Mouse (Mus musculus) urinary bladder, postnatal 14 days (tissue): ENCODE measurements around the gene Zfp655.
A peak's percentile ranks its signal among the peaks of the same experiment; 100 is the strongest.

ENCODE experiments used
- DNase-seq: peaks from one replicate; pipeline ENCODE4 v3.0.0; 2021; ENCODE audit warnings: low spot score

Zfp655 gene

DNA sequence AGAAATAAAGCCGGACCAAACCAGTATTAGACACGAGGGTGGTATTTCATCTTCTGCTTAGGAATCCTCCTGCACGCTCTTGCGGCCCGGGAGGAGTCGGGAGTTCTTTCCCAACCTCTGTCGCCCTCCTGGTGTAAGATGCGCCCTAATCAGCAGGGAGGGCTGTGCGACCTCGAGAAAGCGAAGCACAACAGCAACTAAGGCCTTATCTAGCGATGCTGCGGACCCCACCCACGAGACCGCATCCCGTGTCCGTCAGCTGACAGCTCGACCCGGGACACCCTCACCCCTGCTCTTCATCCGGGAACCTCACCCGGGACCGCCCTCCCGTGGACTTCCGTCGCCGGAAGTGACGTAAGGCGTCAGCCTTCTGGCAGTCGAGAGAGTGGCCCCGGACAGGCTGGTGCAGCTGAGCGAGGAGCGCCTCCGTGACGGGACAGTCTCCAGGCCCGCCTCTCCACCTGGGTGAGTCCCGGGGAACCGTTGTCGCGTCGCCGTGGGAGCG, at the start of gene Zfp655:
Gene Zfp655 (plus strand): TSS at position 349 of the 505 bp plus-strand sequence.
- DNase-seq = peak; percentile 98

GRCm38 (mm10) chr5:145185244-145185643, 46.3 kb upstream of the Zfp655 start:
- DNase-seq = no peak

- DNase-seq = no peak
These were observed 42.1 kb upstream of the Zfp655 start for GRCm38 (mm10) chr5:145189416-145189815.

DNA sequence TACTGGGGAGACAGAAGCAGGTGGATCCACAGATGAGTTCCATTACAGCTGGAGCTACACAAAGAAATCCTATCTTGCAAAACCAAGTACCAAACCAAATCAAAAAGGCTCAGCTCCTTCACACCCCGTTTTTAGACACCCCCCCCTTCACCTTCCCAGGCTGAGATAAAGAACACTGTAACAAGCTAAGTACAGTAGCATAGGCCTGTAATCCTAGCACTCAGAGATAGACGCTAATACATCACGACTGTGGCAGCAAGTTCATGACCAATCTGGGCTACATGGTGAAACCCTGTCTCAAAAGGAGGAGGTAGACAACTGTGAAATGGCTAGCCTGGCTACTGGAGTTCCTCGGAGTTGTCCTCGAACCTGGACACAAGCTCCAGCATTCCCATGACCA, 41.1 kb upstream of the Zfp655 start:
- no peak for DNase-seq

GRCm38 (mm10) chr5:145190875-145191798, 40.4 kb upstream of the Zfp655 start:
- DNase-seq = peak; percentile 90

GRCm38 (mm10) chr5:145191962-145192361, 39.6 kb upstream of the Zfp655 start, which contains the start of gene Atp5j2:
Gene Atp5j2 (minus strand): TSS chr5:145192062.
- no peak for DNase-seq

- no peak for DNase-seq
These were observed 31.1 kb upstream of the Zfp655 start for GRCm38 (mm10) chr5:145200387-145200786.

- peak; percentile 74 for DNase-seq
These were observed 30.1 kb upstream of the Zfp655 start, which contains the start of gene Zkscan14 for GRCm38 (mm10) chr5:145201321-145201991. Gene Zkscan14 (minus strand): TSS chr5:145201868.

GRCm38 (mm10) chr5:145202446-145202845, 29.1 kb upstream of the Zfp655 start:
- no peak for DNase-seq

- DNase-seq = peak; percentile 99
These were observed 27.4 kb upstream of the Zfp655 start, which contains the start of gene Zkscan5 for GRCm38 (mm10) chr5:145203936-145204691. Gene Zkscan5 (plus strand): TSS chr5:145204562.

DNA sequence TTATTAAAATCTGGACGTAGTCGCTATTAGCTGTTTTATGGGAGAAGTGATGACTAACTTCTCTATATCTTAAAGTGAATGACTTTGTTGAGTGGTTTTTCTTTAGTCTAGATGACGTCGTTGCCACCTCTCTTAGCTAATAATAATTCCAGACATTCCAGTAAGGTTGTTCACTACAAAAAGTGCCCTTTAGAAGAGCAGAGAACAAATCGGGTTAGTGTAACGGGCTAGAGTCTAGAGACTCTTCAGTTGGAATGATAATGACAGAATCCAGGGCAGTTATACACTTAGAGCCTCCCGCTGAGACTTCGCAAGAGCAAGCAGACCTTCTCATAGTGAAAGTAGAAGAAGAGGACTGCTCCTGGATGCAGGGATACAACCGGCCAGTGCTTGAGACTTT, 26.5 kb upstream of the Zfp655 start:
- DNase-seq = no peak

DNA sequence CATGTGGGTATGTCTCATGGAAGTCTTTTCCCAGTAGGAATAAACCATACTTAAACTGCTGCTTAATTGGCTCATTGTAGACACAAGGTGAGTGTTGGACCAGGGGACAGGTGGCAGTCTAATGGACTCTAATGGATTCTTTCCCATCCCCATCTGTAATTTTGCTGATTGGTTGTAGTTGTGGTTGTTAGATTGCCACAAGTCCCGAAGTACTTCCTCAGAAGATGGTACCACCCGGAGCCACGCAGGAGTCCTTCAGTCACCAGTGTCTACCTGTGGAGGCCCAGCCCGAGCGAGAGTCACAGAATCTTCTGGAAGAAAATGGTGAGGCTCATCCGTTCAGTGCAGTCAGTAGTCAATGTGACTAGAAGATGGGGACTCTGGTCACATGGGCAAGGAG, 24.1 kb upstream of the Zfp655 start:
- DNase-seq = no peak

DNA sequence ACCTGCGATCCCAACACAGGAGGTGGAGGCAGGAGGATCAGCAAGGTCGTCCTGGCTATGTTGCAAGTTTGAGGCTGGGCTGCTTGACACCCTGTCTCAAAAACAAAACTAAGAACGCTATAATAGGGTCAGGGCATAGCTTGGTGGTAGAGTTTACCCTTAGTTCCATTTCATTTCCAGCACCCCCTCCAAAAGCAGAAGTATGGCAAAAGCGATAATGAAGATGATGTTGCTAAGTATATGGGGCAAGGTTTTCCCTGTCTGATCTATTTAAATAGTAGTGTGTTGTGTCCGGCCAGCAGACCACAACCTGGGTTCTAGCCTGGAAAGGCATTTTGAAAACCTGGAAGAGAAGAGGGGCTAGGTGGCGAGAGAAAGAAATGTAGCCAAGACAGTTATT, 23.6 kb upstream of the Zfp655 start:
- DNase-seq = no peak

GRCm38 (mm10) chr5:145208391-145208790, 23.1 kb upstream of the Zfp655 start:
- peak; percentile 26 for DNase-seq

DNA sequence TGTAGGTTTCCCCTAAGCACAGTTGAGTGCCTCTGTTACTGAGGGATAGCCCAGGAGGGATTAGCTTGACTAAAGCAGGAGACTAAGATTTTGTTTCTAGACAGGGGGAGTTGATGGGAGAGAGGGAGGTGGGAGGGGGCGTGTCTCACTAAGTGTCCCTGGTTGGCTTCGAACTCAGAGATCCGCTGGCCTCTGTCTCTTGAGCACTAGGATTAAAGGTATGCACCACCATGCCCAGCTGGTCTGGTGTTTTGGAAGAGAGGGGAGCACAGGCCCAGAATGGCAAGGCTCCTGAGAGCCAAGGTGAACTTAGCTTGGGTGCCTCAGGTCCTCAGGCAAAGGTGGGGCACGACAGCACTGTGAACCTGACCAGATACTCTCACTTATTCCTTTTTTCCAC, 20.2 kb upstream of the Zfp655 start:
- no peak for DNase-seq

DNA sequence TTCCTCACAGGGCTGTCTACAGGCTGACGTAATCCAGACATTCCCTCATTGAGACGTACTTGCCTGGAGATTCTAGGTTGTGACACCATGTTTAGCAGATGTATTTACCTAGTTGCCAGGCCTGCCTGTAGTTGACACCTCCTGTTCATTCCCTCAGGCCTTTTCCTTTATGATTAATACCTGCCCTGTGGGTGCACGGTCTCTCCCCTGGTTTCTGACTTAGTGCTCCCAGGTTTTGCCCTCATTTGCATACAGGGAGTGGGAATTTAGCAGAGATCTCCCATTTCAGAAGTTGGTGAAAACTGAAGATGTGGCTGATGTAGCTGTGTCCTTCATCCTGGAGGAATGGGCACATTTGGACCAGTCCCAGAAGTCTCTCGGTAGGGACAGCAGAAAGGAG, 19.3 kb upstream of the Zfp655 start:
- no peak for DNase-seq

DNA sequence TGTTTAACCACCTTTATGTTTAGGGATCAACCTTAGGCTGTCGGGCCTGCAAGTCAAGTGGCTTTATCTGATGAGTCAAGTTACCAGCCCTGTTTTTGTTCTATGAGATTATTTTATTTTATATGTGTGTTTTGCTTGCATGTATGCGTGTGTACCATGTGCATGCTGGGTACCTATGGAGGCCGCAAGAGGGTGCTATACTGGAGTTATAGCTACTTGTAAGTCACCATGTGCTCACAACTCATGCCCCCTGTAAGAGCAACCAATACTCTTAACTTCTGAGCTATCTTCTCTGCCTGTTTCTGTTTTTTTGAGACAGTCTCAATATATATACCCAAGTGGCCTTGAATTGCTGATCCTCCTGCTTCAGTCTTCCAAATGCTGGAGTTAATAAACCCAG, 18.0 kb upstream of the Zfp655 start:
- DNase-seq = no peak

- no peak for DNase-seq
These were observed 16.8 kb upstream of the Zfp655 start for GRCm38 (mm10) chr5:145214679-145215078.

GRCm38 (mm10) chr5:145217746-145218145, 13.8 kb upstream of the Zfp655 start:
- no peak for DNase-seq

DNA sequence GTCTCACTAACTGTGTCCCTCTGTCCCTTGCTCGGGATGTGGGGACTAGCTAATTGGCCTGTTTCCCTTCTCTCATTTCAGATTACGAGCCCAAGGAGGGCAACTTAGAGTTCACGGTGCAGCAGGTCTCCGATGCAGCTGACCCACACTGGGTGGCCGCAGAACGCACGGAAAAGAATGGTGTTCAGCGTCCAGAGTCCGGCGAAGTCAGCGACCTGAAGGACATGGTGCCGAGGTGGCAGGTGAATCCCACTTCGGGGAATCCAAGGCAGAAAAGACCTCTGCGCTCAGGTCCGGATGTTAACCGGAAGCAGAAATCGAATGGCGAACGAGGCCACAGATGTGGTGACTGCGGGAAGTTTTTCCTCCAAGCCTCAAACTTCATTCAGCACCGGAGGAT, 13.3 kb upstream of the Zfp655 start:
- no peak for DNase-seq

- no peak for DNase-seq
These were observed 12.8 kb upstream of the Zfp655 start for GRCm38 (mm10) chr5:145218671-145219070.

- DNase-seq = no peak
These were observed 11.5 kb upstream of the Zfp655 start for GRCm38 (mm10) chr5:145219981-145220380.
